Mouse (Mus musculus) ovary, postnatal 14 days (tissue): ENCODE measurements around the gene Prop1.
A peak's percentile ranks its signal among the peaks of the same experiment; 100 is the strongest.

Experiments
- DNase-seq: peaks from one replicate; pipeline ENCODE4 v3.0.0; 2022; ENCODE audit warnings: low spot score

The Prop1 gene

GRCm38 (mm10) chr11:50953665-50954064 lies at the start of gene Prop1:
Gene Prop1 (minus strand): TSS chr11:50953765.
- DNase-seq = no peak

GRCm38 (mm10) chr11:51003296-51003695 lies 49.7 kb upstream of the Prop1 start, which contains the start of gene Olfr51:
Gene Olfr51 (plus strand): TSS chr11:51003596.
- DNase-seq = no peak

GRCm38 (mm10) chr11:50981667-50982066 lies 28.1 kb upstream of the Prop1 start, which contains the start of gene Olfr1377:
Gene Olfr1377 (plus strand): TSS chr11:50981967.
- no peak for DNase-seq

- no peak for DNase-seq
These were observed 23.7 kb upstream of the Prop1 start for GRCm38 (mm10) chr11:50977216-50977615.

GRCm38 (mm10) chr11:50966230-50966629 lies 12.7 kb upstream of the Prop1 start, which contains the start of gene Olfr1378:
Gene Olfr1378 (plus strand): TSS chr11:50966530.
- DNase-seq = no peak

GRCm38 (mm10) chr11:50964886-50965285 lies 11.3 kb upstream of the Prop1 start:
- no peak for DNase-seq

- DNase-seq = no peak
These were observed 1.3 kb downstream of the Prop1 start for GRCm38 (mm10) chr11:50952290-50952689.

GRCm38 (mm10) chr11:50943506-50943905 lies 10.1 kb downstream of the Prop1 start, which contains the start of gene 4933414I15Rik:
Gene 4933414I15Rik (minus strand): TSS chr11:50943765.
- no peak for DNase-seq

GRCm38 (mm10) chr11:50942386-50942785 lies 11.2 kb downstream of the Prop1 start:
- DNase-seq = no peak

GRCm38 (mm10) chr11:50939621-50940366 lies 13.8 kb downstream of the Prop1 start:
- peak; percentile 16 for DNase-seq

- DNase-seq = no peak
These were observed 15.1 kb downstream of the Prop1 start for GRCm38 (mm10) chr11:50938435-50938834.

GRCm38 (mm10) chr11:50932040-50932439 lies 21.5 kb downstream of the Prop1 start:
- DNase-seq = no peak

GRCm38 (mm10) chr11:50931451-50931866 lies 22.1 kb downstream of the Prop1 start, which contains the start of gene Zfp354b:
Gene Zfp354b (minus strand): TSS chr11:50931633.
- DNase-seq = peak; percentile 62

- DNase-seq = no peak
These were observed 22.5 kb downstream of the Prop1 start for GRCm38 (mm10) chr11:50931021-50931420.

- DNase-seq = no peak
These were observed 23.0 kb downstream of the Prop1 start for GRCm38 (mm10) chr11:50930469-50931014.

- DNase-seq = peak; percentile 75
These were observed 37.8 kb downstream of the Prop1 start, which contains the start of gene Zfp2 for GRCm38 (mm10) chr11:50915671-50916320. Gene Zfp2 (minus strand): TSS chr11:50916165.

GRCm38 (mm10) chr11:50914461-50914860 lies 39.1 kb downstream of the Prop1 start:
- DNase-seq = no peak

GRCm38 (mm10) chr11:50913301-50913700 lies 40.3 kb downstream of the Prop1 start:
- DNase-seq = no peak

- no peak for DNase-seq
These were observed 45.4 kb downstream of the Prop1 start for GRCm38 (mm10) chr11:50908136-50908535.
